Mouse (Mus musculus) mouse embryonic stem cell (cell line): ENCODE data around the gene Nbas.

ENCODE experiments used
- in situ Hi-C, 2 experiments: fragments of 300-500 bp; cut with MboI; formaldehyde crosslinking; loops; 1 replicate in 1 of 2; 3 replicates in 1 of 2; pipeline ENCODE4 v1.14.3; 2019 to 2020; ENCODE audit warnings: low sequenced_read_pairs in 2 of 2, low pct_unique_long_range_greater_than_20kb in 1 of 2, mixed read lengths in 1 of 2; ENCODE audit not compliant: unreplicated experiment in 1 of 2

Nbas gene

GRCm38 (mm10) chr12:13360183-13360811 lies 91.4 kb downstream of the Nbas start:
- in situ Hi-C loops, result no loop called here

GRCm38 (mm10) chr12:13381580-13381979 lies 112.6 kb downstream of the Nbas start:
- in situ Hi-C loops, result no loop called here

GRCm38 (mm10) chr12:13382046-13382445 lies 113.1 kb downstream of the Nbas start:
- in situ Hi-C loops, result no loop called here

- in situ Hi-C loops, result no loop called here
Observed at GRCm38 (mm10) chr12:13389644-13390043, 120.7 kb downstream of the Nbas start.

- in situ Hi-C loops, result no loop called here
Observed at GRCm38 (mm10) chr12:13410191-13410590, 141.3 kb downstream of the Nbas start.

GRCm38 (mm10) chr12:13418651-13419050 lies 149.7 kb downstream of the Nbas start:
- in situ Hi-C loops, result no loop called here

- in situ Hi-C loops, result no loop called here
Observed at GRCm38 (mm10) chr12:13430219-13430618, 161.3 kb downstream of the Nbas start.

GRCm38 (mm10) chr12:13444653-13445431 lies 175.9 kb downstream of the Nbas start:
- in situ Hi-C loops, result no loop called here

- in situ Hi-C loops, result no loop called here
Observed at GRCm38 (mm10) chr12:13445486-13446065, 176.6 kb downstream of the Nbas start.

GRCm38 (mm10) chr12:13448916-13449315 lies 180.0 kb downstream of the Nbas start:
- in situ Hi-C loops, result no loop called here

GRCm38 (mm10) chr12:13452050-13452449 lies 183.1 kb downstream of the Nbas start:
- in situ Hi-C loops, result no loop called here

GRCm38 (mm10) chr12:13460223-13460853 lies 191.4 kb downstream of the Nbas start:
- in situ Hi-C loops, result no loop called here

GRCm38 (mm10) chr12:13461558-13462153 lies 192.7 kb downstream of the Nbas start:
- in situ Hi-C loops, result no loop called here

- in situ Hi-C loops, result no loop called here
Observed at GRCm38 (mm10) chr12:13462397-13462796, 193.5 kb downstream of the Nbas start.

- in situ Hi-C loops, result no loop called here
Observed at GRCm38 (mm10) chr12:13465554-13465953, 196.6 kb downstream of the Nbas start.

- in situ Hi-C loops, result no loop called here
Observed at GRCm38 (mm10) chr12:13474881-13475280, 205.9 kb downstream of the Nbas start.

GRCm38 (mm10) chr12:13479163-13479562 lies 210.2 kb downstream of the Nbas start:
- in situ Hi-C loops, result no loop called here

GRCm38 (mm10) chr12:13486278-13486677 lies 217.3 kb downstream of the Nbas start:
- in situ Hi-C loops, result no loop called here

- in situ Hi-C loops, result no loop called here
Observed at GRCm38 (mm10) chr12:13497211-13497610, 228.3 kb downstream of the Nbas start.
